Mouse (Mus musculus): Measurements from ENCODE around the gene 2010003K11Rik.

The 2010003K11Rik gene

DNA sequence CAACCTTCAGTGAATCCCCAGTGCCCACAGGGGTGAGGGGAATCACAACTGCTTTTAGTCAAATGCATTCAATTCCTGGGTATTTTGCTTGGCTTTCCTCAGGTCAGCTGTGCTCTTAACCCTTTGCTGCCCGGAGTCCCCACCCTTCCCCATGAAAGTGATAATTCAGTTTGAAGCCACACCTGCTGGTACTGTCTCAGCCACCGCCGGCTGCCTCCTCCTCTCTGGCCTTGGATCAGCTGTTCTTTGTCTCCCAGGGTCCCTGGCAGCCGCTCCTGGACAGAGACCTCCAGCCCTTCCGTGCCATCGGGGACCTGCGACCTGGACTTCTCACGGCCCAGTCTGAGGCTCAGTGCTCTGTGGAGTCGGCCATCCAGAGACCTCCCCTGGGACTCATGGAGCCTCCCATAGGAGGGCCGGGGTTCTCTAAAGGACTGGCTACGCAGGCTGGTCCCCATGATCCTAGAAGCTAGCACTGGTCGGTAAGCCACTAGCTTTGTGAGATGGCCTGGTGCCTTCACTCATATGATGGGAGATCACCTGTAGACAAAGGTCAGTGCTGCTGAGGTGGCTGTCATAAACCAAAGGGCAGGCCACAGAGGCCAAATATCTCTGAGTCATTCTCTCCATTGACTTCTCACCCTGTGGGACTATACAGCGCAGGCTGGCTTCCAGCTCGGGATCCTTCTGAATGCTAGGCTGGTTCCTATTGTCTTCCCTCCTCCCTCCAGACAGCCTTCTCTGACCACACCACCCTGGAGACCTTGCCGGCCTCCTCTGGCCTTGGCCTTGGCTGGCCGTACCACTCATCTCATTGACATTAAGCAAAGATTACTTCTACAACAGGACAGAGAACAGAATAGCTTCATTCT, at the start of gene 2010003K11Rik:
TSS of gene 2010003K11Rik (minus strand) at position 522 of the 872 bp plus-strand sequence.
- DNase-seq (ENCODE audit: low spot score in 2 of 2): no peak

DNA sequence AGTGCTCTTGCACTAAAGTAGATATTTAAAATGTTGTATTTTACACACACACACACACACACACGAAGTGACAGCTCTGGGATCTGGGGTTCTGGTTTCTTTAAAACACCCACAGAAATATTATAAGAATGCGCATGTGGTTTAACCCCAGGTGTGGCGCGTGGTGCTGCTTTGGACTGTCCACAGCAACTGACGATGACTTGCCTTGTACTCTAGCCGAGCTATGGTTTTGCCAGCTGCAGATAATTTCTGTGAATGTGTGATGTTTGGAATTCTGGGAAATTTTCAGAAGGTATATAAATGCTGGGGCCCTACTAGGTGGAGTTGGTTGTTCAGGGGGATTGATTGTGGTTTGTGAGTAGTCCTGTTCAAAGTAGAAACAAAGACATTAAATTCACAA, 49.4 kb upstream of the 2010003K11Rik start:
- DNase-seq (ENCODE audit: low spot score in 2 of 2): no peak

DNA sequence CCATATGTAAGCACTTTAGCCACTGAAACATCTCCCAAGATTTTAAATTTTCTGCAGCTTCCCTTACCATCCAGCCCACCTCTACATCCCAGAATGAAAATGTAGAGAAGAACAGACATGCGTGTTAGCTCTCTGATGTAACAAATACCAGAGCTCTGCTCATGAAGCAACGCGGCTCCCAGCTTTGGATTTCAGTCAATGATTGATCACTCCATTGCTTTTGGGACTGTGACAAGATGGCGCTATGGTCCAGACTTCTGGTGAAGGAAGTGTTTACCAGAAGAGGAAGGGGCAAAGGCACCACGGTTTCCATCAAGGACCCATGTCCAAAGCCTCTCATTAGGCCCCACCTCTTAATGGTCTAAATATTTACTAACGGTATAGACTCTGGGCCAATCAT, 47.5 kb upstream of the 2010003K11Rik start:
- DNase-seq (ENCODE audit: low spot score in 2 of 2): no peak

DNA sequence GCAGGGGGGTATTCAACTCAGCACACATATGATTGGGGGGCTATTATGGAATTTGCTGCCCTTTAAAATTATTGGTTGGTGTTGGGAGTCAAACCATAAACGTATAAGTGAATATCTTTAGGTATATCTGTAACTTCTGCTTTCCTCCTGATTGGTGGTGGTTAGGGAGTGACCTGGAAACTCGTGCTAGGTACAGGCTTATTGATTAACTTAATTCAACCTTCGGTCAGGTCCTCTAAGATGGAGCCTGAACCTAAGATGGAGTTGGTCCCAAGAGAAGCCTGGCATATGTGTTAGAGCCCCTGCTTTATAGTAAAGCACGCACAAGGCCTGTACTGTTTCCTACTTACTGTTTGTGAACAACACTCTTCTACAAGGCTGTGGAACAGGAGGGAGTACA, 46.7 kb upstream of the 2010003K11Rik start:
- no peak for DNase-seq (ENCODE audit: low spot score in 2 of 2)

DNA sequence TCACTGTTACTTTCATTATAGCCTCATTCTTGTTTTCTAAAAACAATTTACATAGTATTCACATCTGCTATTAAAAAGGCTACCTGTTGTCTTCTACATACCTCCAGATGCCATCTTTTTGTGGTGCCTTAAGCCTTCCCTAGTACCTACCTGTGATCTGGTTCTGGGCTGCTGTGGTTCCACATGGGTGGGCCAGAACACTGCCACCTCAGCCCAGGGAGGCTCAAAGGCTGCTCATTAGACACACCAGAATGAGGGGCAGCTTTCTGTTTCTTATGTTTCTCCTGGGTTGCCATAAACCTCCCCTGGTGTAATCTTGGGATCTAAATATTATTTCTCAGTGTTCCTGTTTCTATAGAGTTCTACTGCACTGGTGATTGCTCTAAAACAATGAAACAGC, 43.7 kb upstream of the 2010003K11Rik start:
- DNase-seq (ENCODE audit: low spot score in 2 of 2): no peak

DNA sequence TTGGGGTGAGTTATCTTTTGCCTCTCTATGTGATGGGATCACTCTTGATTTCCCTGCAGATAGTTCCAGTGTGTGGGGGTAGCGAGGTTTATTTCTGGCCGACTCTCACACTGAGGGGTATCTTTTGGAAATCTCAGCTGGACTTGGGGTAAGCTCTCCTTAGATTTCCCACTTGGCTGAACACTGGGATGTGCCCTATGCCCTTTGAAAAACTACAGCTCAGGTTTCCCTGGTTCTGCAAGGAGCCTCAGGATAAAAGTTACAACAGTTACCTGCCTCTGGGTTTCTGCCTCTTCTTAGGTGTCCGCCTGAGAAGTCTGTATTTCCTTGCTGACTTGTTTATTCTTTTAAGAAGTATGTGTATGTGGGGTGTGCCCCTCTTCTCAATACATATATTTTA, 42.6 kb upstream of the 2010003K11Rik start:
- DNase-seq (ENCODE audit: low spot score in 2 of 2): no peak

DNA sequence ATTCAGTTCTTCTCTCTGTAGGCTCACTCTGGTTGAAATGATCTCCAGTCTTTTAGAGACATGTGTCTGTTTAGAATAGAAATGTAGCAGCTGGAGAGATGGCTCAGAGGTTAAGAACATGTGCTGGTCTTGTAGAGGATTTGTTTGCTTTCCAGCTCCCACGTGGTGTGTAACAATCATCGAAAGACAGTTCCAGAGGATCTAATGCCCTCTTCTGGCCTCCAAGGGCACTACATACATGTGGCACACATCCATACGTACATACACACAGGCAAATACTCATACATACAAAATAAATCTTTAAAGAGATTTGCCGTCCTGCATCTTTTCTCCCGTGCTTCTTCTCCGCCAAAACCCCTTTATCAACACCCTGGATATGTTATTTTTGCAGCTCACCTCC, 41.9 kb upstream of the 2010003K11Rik start:
- no peak for DNase-seq (ENCODE audit: low spot score in 2 of 2)

DNA sequence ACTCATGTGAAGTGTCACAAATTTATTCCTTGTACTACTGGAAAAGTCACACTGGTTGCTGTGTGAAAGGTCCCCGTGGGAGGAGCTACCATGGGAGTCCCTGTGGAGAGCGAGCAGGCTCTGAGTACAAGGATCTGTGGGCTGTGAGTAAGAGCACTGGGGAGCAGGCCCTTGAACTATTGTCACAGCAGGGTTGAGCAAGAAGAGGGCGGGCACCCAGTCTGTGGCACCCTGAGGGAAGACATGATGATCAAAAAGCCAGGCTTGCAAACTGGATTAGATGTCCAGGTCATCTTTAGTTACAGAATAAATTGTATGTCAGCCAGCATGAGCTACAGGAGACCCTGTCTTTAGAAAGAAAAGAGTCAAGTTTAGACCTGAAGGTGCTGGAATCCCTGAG, 38.2 kb upstream of the 2010003K11Rik start:
- DNase-seq (ENCODE audit: low spot score in 2 of 2): no peak

DNA sequence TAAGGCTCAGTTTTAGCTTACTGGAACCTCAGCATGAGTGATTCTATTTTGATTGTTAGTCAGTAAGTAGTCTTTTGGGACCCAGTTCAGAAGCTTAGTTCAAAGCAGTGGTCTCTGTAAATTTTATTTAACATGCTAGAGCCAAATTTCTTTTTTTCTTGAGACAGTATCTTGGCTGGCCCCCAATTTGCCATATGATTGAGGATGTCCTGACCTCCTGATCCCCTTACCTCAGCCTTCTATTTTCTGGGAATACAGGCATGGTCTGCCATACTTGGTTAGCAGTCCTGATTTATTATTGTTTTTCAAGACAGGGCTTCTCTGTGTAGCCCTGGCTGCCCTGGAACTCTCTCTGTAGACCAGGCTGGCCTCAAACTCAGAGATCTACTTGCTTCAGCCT, 37.5 kb upstream of the 2010003K11Rik start:
- DNase-seq (ENCODE audit: low spot score in 2 of 2): no peak

DNA sequence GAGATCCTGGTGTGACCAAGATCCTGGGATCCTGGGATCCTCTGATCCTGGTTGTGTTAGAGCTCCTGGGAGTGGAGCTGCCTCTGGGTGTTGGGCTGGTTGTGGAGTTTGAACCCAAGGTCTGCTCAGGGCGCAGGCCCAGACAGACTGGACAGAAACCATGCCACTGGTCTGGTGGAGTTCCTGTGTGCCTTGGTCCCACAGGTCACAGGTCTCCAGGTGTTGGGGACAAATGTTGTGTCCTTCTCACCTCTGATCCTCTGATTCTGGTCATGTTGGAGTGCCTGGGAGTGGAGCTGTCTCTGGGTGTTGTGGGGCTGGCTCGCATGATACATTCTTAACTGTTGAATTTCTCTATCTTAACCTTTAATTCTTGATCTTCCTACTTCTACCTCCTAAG, 36.3 kb upstream of the 2010003K11Rik start:
- DNase-seq (ENCODE audit: low spot score in 2 of 2): no peak

DNA sequence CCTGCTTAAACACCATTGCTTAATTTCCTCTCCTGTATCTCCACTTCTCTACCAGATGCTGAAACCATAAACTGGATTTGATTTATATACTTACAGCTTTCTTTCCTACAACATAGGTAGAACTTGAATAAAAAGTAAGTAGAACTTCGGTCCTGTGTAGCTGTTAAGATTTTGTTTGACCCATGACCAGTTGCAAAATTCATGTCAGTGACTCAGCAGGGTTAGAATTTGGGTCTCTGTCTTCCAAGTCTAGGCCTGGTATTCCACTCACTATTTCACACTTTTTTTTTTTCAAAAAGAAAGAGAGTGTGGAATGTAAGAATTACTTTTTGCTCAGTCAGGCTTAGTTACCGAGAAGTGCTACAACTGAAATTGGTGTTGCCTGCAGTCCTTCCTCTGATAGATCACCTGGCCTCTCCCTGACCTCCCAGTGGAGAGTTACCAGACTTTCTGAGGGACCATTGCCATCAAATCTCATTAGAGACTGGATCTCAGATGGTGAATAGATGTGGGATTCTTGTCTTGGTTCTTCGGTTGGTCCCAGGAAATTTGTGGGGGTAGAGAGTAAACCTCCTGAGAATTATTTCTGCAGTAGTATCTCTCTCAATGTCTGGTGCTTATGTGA, 23.2 kb upstream of the 2010003K11Rik start:
- DNase-seq (ENCODE audit: low spot score in 2 of 2): no peak

DNA sequence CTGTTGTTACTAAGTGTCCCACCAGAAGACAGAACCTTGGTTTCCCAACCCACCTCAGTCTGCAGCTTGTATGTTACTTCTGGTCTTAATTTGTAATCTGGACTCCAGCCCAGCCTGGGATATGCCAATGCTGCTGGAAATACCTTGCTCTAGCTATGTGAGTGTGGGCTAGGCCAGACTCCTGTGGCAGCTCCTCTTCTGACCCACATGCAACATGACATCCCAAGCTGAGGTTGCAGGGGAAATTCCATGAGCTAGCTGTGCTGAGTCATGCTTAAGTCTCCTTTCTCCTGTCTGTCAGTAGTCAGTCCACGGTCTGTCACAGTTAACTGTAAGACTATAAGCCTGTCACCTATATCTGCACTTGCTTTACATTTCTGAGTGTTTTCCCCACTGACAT, 19.1 kb upstream of the 2010003K11Rik start:
- no peak for DNase-seq (ENCODE audit: low spot score in 2 of 2)

DNA sequence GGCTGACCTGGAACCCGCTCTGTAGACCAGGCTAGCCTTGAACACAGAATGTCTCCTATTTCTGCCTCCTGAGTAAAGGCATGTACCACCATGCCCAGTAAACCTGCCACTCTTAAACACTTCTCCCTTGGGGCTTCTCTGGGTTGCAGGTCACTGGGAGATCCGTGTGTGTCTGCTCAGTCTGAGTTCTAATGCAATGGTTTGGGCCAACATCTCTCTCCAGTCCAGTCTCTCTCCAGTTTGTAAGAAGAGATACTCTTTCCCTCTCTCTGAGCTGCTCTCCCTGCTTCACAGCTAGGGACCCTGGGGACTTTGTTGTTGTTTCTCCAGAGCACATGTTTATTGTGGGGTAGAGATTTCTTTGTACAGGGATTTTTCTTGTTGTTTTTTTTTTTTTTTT, 17.9 kb upstream of the 2010003K11Rik start:
- no peak for DNase-seq (ENCODE audit: low spot score in 2 of 2)

DNA sequence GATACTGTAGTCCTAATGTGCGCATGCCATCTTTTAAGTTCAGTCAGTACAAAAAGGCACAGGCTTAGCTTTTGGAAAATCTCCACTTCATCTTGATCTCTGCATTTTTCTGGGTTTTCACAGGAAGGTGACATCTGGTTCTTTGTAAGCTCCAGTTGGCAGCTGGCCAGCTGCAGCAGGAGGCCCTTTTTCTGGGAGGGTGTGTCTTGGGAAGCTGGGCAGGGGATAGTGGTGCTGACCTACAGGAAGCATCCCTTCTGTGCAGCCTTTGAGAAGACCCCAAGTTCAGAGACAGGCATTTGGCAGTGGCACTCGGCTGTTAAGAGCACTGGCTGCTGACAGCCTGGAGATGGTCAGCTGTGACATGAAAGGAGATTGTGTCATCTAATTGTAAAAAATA, 17.4 kb upstream of the 2010003K11Rik start:
- DNase-seq (ENCODE audit: low spot score in 2 of 2): no peak

DNA sequence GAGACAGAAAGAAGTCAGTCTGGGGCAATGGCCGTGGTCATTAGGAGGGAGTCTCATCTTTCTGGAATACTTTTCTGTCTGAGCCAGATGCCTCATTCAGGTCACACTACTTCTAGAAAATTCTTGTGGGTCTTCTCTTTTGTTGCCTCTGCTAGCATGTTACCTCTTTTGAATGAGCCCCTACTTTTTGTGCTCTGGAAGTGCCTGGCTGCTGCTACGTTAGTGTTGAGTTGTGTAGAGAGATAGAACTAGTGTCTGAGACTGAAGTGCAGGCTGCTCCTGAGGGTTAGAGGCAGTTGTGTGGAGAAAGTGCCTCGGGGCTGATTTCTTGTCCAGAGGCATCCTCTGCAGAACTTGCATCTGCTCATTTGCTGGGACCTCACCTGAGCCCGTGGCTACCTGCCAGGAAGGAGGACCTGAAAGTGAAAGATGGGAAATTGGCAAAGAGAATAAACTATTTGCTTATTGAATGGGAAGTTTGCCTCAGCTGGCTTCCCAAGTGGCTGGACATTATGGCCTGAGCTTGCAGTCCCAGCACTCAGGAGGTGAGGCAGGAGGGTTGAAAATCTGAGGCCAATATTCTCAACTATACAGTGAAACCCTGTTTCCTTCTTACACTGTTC, 15.0 kb upstream of the 2010003K11Rik start:
- no peak for DNase-seq (ENCODE audit: low spot score in 2 of 2)

DNA sequence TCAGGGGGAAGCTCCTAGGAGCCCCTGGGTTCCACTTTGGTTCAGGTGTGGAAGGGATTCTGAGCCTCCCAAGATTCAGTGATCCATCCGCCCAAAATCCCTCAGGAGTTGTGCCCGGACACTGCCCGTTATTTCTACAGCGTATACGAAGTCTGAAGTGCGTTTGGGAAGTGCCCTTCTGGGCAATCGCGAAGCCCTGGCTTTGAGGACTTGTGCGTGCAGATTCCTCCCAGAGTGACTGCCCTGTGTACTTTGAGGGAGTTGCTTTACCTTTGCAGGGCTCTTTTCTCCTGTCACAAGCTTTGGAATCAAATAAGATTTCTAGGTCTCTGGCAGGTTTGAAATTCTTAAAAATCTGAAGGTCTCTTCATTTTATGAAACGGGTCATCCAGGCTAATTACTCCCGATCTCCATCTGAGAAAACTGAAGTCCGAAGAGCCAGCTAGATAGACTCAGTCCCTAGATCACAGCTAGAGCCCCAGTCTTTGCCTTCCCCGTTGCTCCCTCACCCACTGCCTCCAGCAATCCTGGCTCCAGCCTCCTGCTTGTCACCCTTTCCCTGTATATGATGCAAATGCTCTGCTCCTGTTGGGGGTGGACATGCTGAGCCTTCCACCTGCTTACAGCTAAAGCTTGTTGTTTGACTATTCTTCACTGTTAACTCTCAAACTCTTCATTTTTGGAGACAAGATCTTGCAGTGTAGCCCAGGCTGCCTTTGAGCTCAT, 12.9 kb upstream of the 2010003K11Rik start:
- no peak for DNase-seq (ENCODE audit: low spot score in 2 of 2)

DNA sequence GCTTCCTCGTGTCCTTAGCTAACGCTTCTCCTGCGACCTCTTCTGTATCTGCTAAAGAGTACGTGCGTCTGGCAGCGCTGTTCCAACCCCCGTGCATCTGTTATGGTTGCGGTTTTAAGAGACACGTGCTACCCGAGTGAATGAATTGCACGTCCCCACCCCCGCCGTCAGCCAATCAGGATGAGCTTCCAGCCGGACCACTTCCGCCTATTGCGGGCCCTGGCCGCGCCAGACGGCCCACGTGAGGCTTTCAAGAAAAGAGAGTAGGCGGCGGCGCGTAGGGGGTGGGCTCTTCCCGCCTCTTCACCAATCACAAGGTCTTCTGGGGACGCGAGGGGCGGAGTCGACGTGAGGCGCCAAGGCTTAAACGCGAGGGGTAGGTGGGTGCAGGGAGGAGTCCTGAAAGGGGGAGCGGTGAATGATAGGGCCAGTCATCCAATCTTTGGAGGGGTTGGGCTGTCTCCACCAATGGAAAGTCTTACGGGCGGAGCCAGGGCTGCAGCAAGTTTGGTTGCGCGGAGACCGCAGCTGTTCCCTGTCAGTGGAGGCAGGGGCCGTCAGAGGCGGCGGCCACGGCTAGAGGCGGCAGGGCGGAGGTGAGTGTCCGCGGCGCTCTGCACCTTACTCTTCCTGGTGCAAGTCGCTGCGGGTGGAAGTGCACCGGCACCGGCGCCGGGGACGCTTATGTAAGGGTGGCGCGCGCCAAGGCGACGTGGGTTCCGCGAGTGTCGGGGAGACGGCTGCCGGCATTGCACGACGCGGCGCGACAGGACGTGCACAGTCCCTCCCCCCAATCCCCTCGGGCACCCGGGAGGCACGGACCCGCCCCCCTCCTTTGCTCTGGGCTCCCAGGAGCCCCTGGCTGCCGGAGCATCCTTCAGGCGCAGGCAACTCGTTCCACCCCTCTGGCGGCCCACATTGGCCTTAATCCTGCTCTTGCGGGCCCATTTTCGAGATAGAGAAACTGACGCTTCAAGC, 11.9 kb upstream of the 2010003K11Rik start, which contains the start of gene Pcx:
TSS of gene Pcx (plus strand) at position 487 of the 978 bp plus-strand sequence.
- DNase-seq (ENCODE audit: low spot score in 2 of 2): peak; percentile 99 to 100

DNA sequence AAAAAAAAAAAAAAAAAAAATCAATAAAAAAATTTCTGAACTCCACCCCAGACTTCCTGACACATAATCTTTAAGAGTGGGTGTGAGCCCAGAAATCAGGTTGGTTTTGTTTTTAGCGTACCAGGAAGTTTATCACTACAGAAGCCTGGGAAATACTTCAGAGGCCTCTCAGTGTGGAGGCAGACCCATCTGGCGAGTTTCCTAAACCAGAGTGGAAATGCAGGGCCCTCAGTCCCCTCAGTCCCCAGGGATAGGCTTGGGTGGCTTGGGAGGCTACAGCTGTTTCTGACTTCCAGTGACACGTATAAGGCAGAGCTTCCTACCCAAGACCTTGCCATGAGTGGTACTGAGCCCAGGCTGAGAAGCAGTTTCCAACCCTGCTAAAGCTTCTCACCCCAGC, 9.4 kb upstream of the 2010003K11Rik start:
- no peak for DNase-seq (ENCODE audit: low spot score in 2 of 2)

DNA sequence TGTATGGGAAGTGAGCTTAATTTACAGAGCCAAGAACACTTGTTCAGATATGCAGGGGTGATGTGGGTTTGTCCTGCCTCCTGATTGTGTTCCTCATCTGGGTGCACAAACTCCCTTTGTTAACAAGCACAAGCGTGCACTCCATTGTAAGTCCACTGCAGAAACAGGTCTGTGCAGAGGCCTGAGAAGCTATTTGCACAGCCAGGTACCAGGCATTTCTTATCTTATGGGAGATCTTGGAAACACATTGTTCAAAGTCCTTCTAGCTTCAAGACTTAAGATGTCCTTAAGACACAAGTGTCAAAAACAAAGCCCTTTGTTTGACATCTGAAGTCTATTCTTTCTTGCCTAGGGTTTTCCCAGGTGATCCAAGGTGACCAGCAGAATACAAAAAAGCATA, 6.4 kb upstream of the 2010003K11Rik start:
- DNase-seq (ENCODE audit: low spot score in 2 of 2): no peak

DNA sequence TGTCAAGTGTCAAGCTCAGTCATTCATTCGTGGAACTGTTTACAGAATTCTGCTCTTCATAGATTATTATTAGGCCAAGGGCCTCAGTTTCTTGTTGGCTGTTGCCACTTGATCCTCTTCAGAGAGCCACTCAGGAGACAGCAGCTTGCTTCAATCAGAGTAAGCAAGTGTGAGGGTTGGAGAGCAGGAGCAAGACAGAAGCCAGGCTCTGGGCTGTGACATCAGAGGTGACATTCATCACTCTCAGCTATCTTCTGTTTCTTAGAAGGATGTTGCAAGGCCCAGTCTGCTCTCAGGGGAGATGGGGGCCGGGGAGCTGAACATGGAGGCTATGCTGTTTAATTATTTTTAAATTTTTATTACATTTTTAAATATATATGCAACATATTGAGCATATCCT, 4.3 kb upstream of the 2010003K11Rik start:
- DNase-seq (ENCODE audit: low spot score in 2 of 2): no peak
